Mouse (Mus musculus) heart, embryonic 10.5 days (tissue): ENCODE measurements around the gene Sult4a1. TPM values are rescaled to one million over a fixed set of nuclear protein-coding genes. Genes with fewer than 3 reads are reported as not detected.

Source experiments
- DNase-seq: peaks from one replicate; pipeline ENCODE4 v3.0.0-alpha.2; 2017; ENCODE audit warnings: low spot score
- H3K27ac ChIP-seq: fragments of 300-500 bp; sonication (generic); 2 replicates; pipeline ENCODE4 v1.5.1; 2016; ENCODE audit warnings: mild to moderate bottlenecking
- H3K27me3 ChIP-seq: fragments of 300-500 bp; sonication (generic); 2 replicates; pipeline ENCODE4 v1.6.1; 2016; ENCODE audit warnings: mild to moderate bottlenecking; ENCODE audit not compliant: poor library complexity, insufficient read depth, severe bottlenecking
- H3K36me3 ChIP-seq: fragments of 300-500 bp; sonication (generic); 2 replicates; pipeline ENCODE4 v1.6.1; 2016; ENCODE audit warnings: mild to moderate bottlenecking, moderate library complexity
- H3K4me1 ChIP-seq: fragments of 300-500 bp; sonication (generic); 2 replicates; pipeline ENCODE4 v1.6.1; 2016; ENCODE audit warnings: mild to moderate bottlenecking
- H3K4me3 ChIP-seq: fragments of 300-500 bp; sonication (generic); 2 replicates; pipeline ENCODE4 v1.5.1; 2016; ENCODE audit warnings: mild to moderate bottlenecking, moderate library complexity
- H3K9me3 ChIP-seq: fragments of 300-500 bp; sonication (generic); 2 replicates; pipeline ENCODE4 v1.6.1; 2016; ENCODE audit warnings: mild to moderate bottlenecking, moderate library complexity
- WGBS: fragments of 180-500 bp; shearing (Covaris S2); methylation state at CpG from one replicate; pipeline ENCODE4 v1.1.7; 2016; 5-methylcytosine and 5-hydroxymethylcytosine counted together
- polyA plus RNA-seq: library from polyadenylated mRNA; unstranded; fragments of >200 nt; fragmentation: Nextera tagmentation; extraction: Ambion mirVana; gene quantifications from 2 replicates; pipeline ENCODE4 v1.2.1, GENCODE M21; 2016

Sult4a1 gene
- polyA plus RNA-seq, 1 experiment from 2014 or later: 1.8 TPM

DNA sequence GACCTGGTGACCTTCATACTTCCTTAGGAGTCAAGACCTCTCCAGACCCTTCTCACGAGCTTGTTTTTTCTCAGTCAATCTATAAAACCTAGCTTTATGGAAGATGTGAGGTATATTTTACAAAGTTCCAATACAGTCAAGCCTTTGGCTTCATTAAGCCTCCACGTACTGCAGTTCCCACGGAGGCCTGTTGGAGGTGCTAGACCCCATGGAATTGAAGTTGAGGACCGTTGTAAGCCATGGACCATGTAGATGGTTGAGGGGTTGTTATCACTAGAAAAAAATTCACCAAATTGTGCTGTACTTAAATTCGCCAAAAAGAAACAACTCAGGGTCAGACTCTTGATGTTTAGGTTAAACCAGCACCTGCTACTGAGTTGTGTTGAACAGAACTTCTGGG lies 49.5 kb downstream of the Sult4a1 start:
- Histone ChIP-seq H3K4me1 (peaks cover 8% of the 10 kb centered on the region), H3K27ac (no peak overlapping the region), H3K4me3 (no peak overlapping the region), H3K36me3 (no peaks in the 10 kb centered on the region), H3K27me3 (peaks cover 8% of the 10 kb centered on the region; the same call in 1 of the 2 replicates), H3K9me3 (no peaks in the 10 kb centered on the region)
- no peak for DNase-seq
- WGBS: 57% methylated on average over 5 of the region's 5 CpGs

DNA sequence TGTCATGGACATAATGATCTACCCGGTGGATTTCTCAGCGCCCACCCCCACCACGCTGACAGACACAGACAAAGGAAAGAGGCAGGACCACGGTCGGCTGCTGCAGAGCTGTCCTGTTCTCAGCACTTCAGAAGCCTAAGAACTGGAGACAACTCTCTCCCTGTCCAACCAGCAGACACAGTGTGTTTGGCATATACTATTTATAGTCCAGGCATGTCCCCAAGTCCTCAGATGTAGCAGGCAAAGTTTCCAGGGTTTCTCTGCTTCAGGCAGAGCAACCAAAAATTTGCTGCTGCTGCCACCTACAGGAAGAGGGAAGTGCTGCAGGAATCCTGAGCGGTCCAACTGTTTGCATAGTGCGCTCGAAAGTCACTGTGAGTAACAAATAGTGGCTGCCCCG lies 51.7 kb downstream of the Sult4a1 start:
- no peaks in the 10 kb centered on the region for H3K9me3 ChIP-seq
- H3K27ac ChIP-seq: 0 out of 2 replicates have a peak overlapping the region, but pooled peaks have one; percentile 31
- H3K36me3 ChIP-seq: no peaks in the 10 kb centered on the region
- H3K4me1 ChIP-seq: peaks cover 8% of the 10 kb centered on the region
- 29% methylated on average over 9 of the region's 9 CpGs for WGBS
- no peak overlapping the region for H3K4me3 ChIP-seq
- peak; percentile 78 for DNase-seq
- 0 out of 2 replicates have a peak, but pooled peaks cover 8% of the 10 kb centered on the region for H3K27me3 ChIP-seq

DNA sequence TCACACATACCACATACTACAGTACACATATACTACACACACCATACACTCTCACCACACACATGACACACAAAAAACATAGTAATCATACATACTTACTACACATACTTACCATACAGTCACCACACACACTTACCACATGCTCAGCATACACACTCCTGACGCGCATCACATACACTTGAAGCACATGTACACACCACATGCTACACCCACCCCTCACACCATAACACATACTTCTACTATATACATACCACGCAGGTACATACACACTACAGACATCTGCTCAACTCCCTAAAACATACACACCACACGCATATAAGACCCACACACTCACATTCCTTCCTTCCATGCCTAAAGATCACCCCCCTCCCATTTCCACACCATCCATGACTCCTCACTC lies 52.3 kb downstream of the Sult4a1 start:
- WGBS: 92% methylated on average over 4 of the region's 4 CpGs
- H3K27ac ChIP-seq: 0 out of 2 replicates have a peak overlapping the region, but pooled peaks have one; percentile 31

DNA sequence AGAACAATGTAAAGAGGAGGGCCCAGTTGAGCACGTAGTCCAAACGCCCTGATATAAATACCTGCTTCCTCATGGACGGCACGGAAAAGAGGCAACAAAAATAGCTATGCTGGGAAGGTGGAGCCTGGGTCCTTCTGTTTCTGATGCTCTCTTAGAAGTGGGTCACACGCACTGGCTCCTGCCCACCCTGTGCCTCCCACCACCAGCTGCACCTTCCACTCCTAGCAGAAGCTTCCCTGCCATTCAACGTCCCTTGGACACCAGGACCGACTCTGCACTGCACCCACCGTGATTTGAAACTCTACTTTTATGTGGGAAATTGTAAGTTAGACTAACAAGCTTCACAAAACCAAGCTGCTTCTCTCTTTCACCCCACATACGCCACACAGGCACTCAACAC lies 53.2 kb downstream of the Sult4a1 start:
- no peaks in the 10 kb centered on the region for H3K9me3 ChIP-seq
- no peaks in the 10 kb centered on the region for H3K36me3 ChIP-seq
- H3K27me3 ChIP-seq: 0 out of 2 replicates have a peak, but pooled peaks cover 8% of the 10 kb centered on the region
- peaks cover 8% of the 10 kb centered on the region for H3K4me1 ChIP-seq
- 71% methylated on average over 9 of the region's 9 CpGs for WGBS
- H3K4me3 ChIP-seq: no peak overlapping the region
- DNase-seq: no peak
- H3K27ac ChIP-seq: no peak overlapping the region

More for the DNA sequence above, 52.3 kb downstream of the Sult4a1 start:
- H3K9me3 ChIP-seq: no peaks in the 10 kb centered on the region
- H3K36me3 ChIP-seq: no peaks in the 10 kb centered on the region
- DNase-seq: no peak
- H3K4me1 ChIP-seq: peaks cover 8% of the 10 kb centered on the region
- H3K27me3 ChIP-seq: 0 out of 2 replicates have a peak, but pooled peaks cover 8% of the 10 kb centered on the region
- H3K4me3 ChIP-seq: no peak overlapping the region

DNA sequence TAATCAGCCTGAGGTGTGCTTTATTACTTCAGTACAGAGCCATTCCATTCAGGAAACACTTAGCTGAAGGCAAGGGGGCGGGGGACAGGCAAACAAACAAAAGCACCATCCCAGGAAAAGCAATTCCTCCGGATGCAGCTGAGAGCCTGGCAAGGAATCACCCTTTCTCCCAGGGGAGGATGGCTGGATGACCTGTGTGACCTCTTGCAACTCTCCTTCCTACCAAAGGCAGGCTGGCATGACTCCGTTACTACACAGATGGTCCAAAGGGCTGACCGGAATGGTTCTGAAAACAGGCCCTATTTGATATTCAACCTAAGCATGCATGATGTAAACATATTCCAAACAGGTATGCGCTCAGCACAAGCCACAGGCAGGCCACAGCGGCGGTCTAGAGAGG lies 56.0 kb downstream of the Sult4a1 start:
- H3K4me3 ChIP-seq: no peak overlapping the region
- H3K4me1 ChIP-seq: peaks cover 8% of the 10 kb centered on the region
- H3K9me3 ChIP-seq: no peaks in the 10 kb centered on the region
- H3K36me3 ChIP-seq: no peaks in the 10 kb centered on the region
- 0 out of 2 replicates have a peak, but pooled peaks cover 6% of the 10 kb centered on the region for H3K27me3 ChIP-seq
- WGBS: 84% methylated on average over 7 of the region's 7 CpGs
- no peak overlapping the region for H3K27ac ChIP-seq
- no peak for DNase-seq

DNA sequence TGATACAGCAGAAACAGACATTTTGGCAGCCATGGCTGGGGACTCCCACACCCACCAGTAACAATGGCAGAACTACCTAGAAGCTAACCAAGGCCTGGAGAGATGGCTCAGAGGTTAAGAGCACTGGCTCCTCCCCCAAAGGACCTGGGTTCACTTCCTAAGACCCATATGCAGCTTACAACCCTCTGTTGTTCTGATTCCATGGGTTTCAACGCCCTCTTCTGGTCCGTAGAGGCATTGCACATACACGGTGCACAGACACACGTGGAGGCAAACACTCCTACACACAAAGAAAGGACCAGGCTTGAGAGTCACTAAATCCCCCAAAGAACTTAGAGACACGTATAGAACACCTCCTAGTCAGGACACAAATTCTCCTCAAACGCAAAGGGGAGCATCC lies 60.0 kb downstream of the Sult4a1 start:
- Histone ChIP-seq H3K27me3 (no peaks in the 10 kb centered on the region), H3K4me1 (no peaks in the 10 kb centered on the region), H3K27ac (no peak overlapping the region), H3K9me3 (no peaks in the 10 kb centered on the region), H3K4me3 (no peak overlapping the region), H3K36me3 (no peaks in the 10 kb centered on the region)
- no peak for DNase-seq
- 86% methylated on average over 6 of the region's 6 CpGs for WGBS

DNA sequence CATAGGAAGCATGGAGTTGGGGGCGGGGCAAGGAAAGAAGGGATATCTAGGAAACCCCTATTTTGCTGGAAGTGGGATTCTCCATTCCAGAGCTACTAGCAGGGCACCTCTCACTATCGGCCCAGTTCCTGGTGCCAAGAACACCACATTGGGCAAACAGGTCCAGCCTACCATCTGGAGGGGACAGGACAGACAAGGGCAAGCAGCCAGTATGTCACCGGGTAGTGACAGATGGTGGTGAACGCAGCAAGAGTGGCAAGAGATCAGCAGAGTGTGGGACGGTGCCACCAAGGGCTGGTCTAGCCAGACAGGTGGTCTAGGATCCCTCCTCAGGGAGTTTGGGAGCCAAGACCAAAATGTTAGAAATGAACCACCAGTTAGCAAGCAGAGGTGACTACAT lies 68.5 kb downstream of the Sult4a1 start:
- 86% methylated on average over 5 of the region's 5 CpGs for WGBS
- no peaks in the 10 kb centered on the region for H3K4me1 ChIP-seq
- H3K4me3 ChIP-seq: no peak overlapping the region
- H3K27ac ChIP-seq: no peak overlapping the region
- DNase-seq: no peak
- no peaks in the 10 kb centered on the region for H3K36me3 ChIP-seq
- no peaks in the 10 kb centered on the region for H3K9me3 ChIP-seq
- no peaks in the 10 kb centered on the region for H3K27me3 ChIP-seq

Other genes starting within 250 kb of the Sult4a1 start
- not detected in 2 replicates for gene Efcab6, start 40.4 kb downstream of the Sult4a1 start, polyA plus RNA-seq
- gene Pnpla5, start 17.4 kb upstream of the Sult4a1 start, polyA plus RNA-seq: not detected in 2 replicates
- gene Pnpla3, start 62.1 kb upstream of the Sult4a1 start, polyA plus RNA-seq: 0.51 and 0.68 TPM in 2 replicates
- gene Samm50, start 86.5 kb upstream of the Sult4a1 start, polyA plus RNA-seq: 122 and 132 TPM in 2 replicates
- 12.8 and 17.6 TPM in 2 replicates for gene Parvb, start 126.3 kb upstream of the Sult4a1 start, polyA plus RNA-seq
- 0.43 and 1.0 TPM in 2 replicates for gene Parvg, start 218.3 kb upstream of the Sult4a1 start, polyA plus RNA-seq